Mouse (Mus musculus) spleen, adult 2 months (tissue): ENCODE data around the gene Ptk7.

ENCODE experiments used
- CTCF ChIP-seq: fragments of 200-500 bp; IDR thresholded peaks from 2 replicates; pipeline ENCODE4 v1.5.1; 2011; ENCODE audit warnings: mild to moderate bottlenecking, inconsistent platforms; ENCODE audit not compliant: insufficient read depth, insufficient read length, insufficient replicate concordance; ENCODE audit errors: extremely low read depth
- POLR2A ChIP-seq: fragments of 200-500 bp; IDR thresholded peaks from 2 replicates; pipeline ENCODE4 v1.6.1; 2011; ENCODE audit warnings: low read depth, low read length, inconsistent platforms

DNA sequence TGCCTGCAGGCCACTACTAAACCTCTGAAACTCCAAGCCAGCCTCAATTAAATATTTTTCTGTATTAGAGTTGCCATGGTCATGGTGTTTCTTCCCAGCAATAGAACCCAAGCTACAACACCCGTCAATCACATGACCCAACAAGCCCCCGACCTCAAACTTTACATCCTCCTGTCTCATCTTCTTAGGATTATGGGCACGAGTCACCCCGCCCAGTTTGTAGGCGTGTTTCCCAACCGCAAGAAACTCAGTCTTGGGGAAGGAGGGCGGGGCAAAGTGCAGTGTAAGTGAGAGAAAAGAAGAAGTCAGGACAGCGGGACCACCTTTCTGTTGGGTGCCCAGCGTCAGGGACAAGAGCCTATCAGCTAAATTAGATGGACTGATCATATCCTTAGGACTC lies 41.1 kb downstream of the Ptk7 start:
- TF ChIP-seq CTCF (no peak), POLR2A (no peak)
